Comparison of ENCODE assay signal across 9 mouse cellular contexts in the genomic region with DNA sequence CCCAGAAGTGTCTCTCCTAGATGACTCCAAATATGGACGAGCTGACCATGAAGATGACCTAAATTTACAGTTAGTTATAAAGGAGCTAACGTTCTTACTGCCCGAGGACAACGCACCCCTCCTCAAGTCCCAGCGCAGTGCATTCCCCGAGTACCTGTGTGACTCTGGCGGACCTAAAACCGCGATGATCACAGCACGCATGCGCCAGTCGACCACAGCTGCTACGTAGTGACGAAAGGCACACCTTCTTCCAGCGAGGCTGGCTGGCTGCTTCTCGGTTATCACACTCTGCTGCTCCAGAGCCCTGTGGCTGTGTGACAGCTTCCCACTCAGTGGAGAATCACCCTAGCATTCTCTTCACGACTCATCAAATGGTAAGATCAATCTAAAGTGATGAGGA. TPM values are rescaled to one million over a fixed set of nuclear protein-coding genes. Genes with fewer than 3 reads are reported as not detected.
DNase-seq lines count a peak whose midpoint lies in the region; ATAC-seq and TF ChIP-seq lines count a peak whose summit lies in the region.
"Had no signal": no experiment of that assay in that cellular context is flagged by ENCODE, and none has a peak within 500 bp of the region (broad histone marks: within the 10 kb centered on the region; RNA-seq: fewer than 3 reads in every experiment).

No protein-coding gene starts in this region.

- peaks cover 47% of the 10 kb centered on the region for H3K4me1 ChIP-seq in megakaryocyte, embryonic 14.5 days
- H3K4me1 ChIP-seq in erythroblast, embryonic 14.5 days (ENCODE audit: control insufficient read depth) = peaks cover 21% of the 10 kb centered on the region
- H3K4me1 ChIP-seq in kidney, embryonic 16.5 days (ENCODE audit: insufficient read depth, low read length) = no peaks in the 10 kb centered on the region
- H3K4me1 ChIP-seq in liver, embryonic 14.5 days (replicated peaks; ENCODE audit: control insufficient read depth in 2 of 2, insufficient read depth in 2 of 2, low read length in 1 of 2) = peaks cover 0 to 5% of the 10 kb centered on the region in 2 experiments; a peak in 2 of 4 replicates
- H3K4me1 ChIP-seq in stomach, postnatal 0 days (replicated peaks; ENCODE audit: control insufficient read depth, insufficient read depth) = no peaks in the 10 kb centered on the region

- peak overlapping the region; percentile 81 for H3K4me3 ChIP-seq in megakaryocyte, embryonic 14.5 days (replicated peaks)
- peak overlapping the region; percentile 34 for H3K4me3 ChIP-seq in erythroblast, embryonic 14.5 days (replicated peaks)
- peak overlapping the region; percentile 8; the same call in 1 of the 2 replicates for H3K4me3 ChIP-seq in kidney, embryonic 16.5 days (ENCODE audit: low read length)
- H3K4me3 ChIP-seq in liver, embryonic 14.5 days (ENCODE audit: insufficient read depth in 1 of 2, low read depth in 2 of 2, low read length in 2 of 2) = peak overlapping the region in 1 of 2 experiments; percentile 21; a peak in 2 of 4 replicates
- no peak overlapping the region for H3K4me3 ChIP-seq in stomach, postnatal 0 days (ENCODE audit: low read depth, low read length)

- H3K4me2 ChIP-seq in kidney, embryonic 16.5 days (replicated peaks; ENCODE audit: low read depth, low read length) = 0 out of 2 replicates have a peak overlapping the region, but pooled peaks have one; percentile 14
- H3K4me2 ChIP-seq in liver, embryonic 14.5 days (ENCODE audit: low read depth) = peak overlapping the region; percentile 40
- H3K4me2 ChIP-seq in stomach, postnatal 0 days (replicated peaks; ENCODE audit: low read depth) = 0 out of 2 replicates have a peak overlapping the region, but pooled peaks have one; percentile 0

- no peaks in the 10 kb centered on the region for H3K36me3 ChIP-seq in megakaryocyte, embryonic 14.5 days (replicated peaks; ENCODE audit: low read length)
- no peaks in the 10 kb centered on the region for H3K36me3 ChIP-seq in erythroblast, embryonic 14.5 days (ENCODE audit: control insufficient read depth)
- no peaks in the 10 kb centered on the region for H3K36me3 ChIP-seq in kidney, embryonic 16.5 days (ENCODE audit: insufficient read depth, low read length)
- no peaks in the 10 kb centered on the region for H3K36me3 ChIP-seq in liver, embryonic 14.5 days (replicated peaks; ENCODE audit: control insufficient read depth, insufficient read depth, low read depth)
- no peaks in the 10 kb centered on the region for H3K36me3 ChIP-seq in stomach, postnatal 0 days (ENCODE audit: control insufficient read depth, insufficient read depth, low read length)

- H3K27ac ChIP-seq in kidney, embryonic 16.5 days (ENCODE audit: low read length) = no peak overlapping the region
- H3K27ac ChIP-seq in liver, embryonic 14.5 days = no peak overlapping the region
- no peak overlapping the region for H3K27ac ChIP-seq in stomach, postnatal 0 days (replicated peaks)
- H3K27ac ChIP-seq: macrophage had no signal

- ATAC-seq in megakaryocyte, adult 5-6 weeks (ENCODE audit: poor library complexity, severe bottlenecking) = no peak
- ATAC-seq in kidney, embryonic 16.5 days (ENCODE audit: low FRiP score, low TSS enrichment) = no peak
- ATAC-seq in liver, embryonic 14.5 days (ENCODE audit: insufficient read depth) = peak; percentile 66
- ATAC-seq in stomach, postnatal 0 days (ENCODE audit: low FRiP score, low TSS enrichment) = no peak

- 59% methylated on average over 17 of the region's 17 CpGs for WGBS in kidney, embryonic 16.5 days
- WGBS in liver, embryonic 14.5 days (ENCODE audit: insufficient replicate concordance) = 47% methylated on average over 17 of the region's 17 CpGs
- WGBS in stomach, postnatal 0 days = 64% methylated on average over 17 of the region's 17 CpGs

- DNase-seq in adrenal gland, postnatal 14 days = peak; percentile 55
- DNase-seq in liver, embryonic 14.5 days (ENCODE audit: low read depth in 3 of 3, low spot score in 3 of 3) = peak in 1 of 3 experiments; percentile 40
- peak; percentile 28 for DNase-seq in stomach, postnatal 0 days (ENCODE audit: low spot score)
- DNase-seq in gastrocnemius, adult 8-10 months (ENCODE audit: low spot score in 2 of 2) = no peak

- H3K9me3 ChIP-seq in megakaryocyte, embryonic 14.5 days = no peaks in the 10 kb centered on the region
- H3K9me3 ChIP-seq in erythroblast, embryonic 14.5 days (ENCODE audit: control insufficient read depth, low read length) = no peaks in the 10 kb centered on the region
- no peaks in the 10 kb centered on the region for H3K9me3 ChIP-seq in kidney, embryonic 16.5 days (ENCODE audit: low read length)
- no peaks in the 10 kb centered on the region for H3K9me3 ChIP-seq in liver, embryonic 14.5 days (ENCODE audit: control insufficient read depth, low read length)
- H3K9me3 ChIP-seq in stomach, postnatal 0 days (ENCODE audit: control insufficient read depth, low read length) = no peaks in the 10 kb centered on the region

- peaks cover 14% of the 10 kb centered on the region for H3K27me3 ChIP-seq in megakaryocyte, embryonic 14.5 days (replicated peaks)
- H3K27me3 ChIP-seq in erythroblast, embryonic 14.5 days (ENCODE audit: control insufficient read depth) = peaks cover 5% of the 10 kb centered on the region
- H3K27me3 ChIP-seq in kidney, embryonic 16.5 days (ENCODE audit: insufficient read depth, low read length) = no peaks in the 10 kb centered on the region
- no peaks in the 10 kb centered on the region for H3K27me3 ChIP-seq in liver, embryonic 14.5 days (ENCODE audit: control insufficient read depth, insufficient read depth, low read length)
- H3K27me3 ChIP-seq in stomach, postnatal 0 days (ENCODE audit: control insufficient read depth, insufficient read depth, low read length) = no peaks in the 10 kb centered on the region

- no peak for TF ChIP-seq EP300 in liver, embryonic 14.5 days (IDR thresholded peaks at IDR 0.05; ENCODE audit: low read depth)
- TF ChIP-seq EP300 in stomach, postnatal 0 days (optimal IDR thresholded peaks at IDR 0.05) = no peak

- TF ChIP-seq CTCF in liver, embryonic 14.5 days (IDR thresholded peaks at IDR 0.05; ENCODE audit: low read depth) = no peak
- TF ChIP-seq CTCF in stomach, postnatal 0 days (IDR thresholded peaks at IDR 0.05; ENCODE audit: low read depth) = no peak

- H3K9ac ChIP-seq in kidney, embryonic 16.5 days (replicated peaks; ENCODE audit: low read length) = no peak overlapping the region
- H3K9ac ChIP-seq in liver, embryonic 14.5 days (replicated peaks) = no peak overlapping the region
- H3K9ac ChIP-seq in stomach, postnatal 0 days (ENCODE audit: low read length) = no peak overlapping the region

RNA-seq across cellular contexts. Expression of a gene that starts 12.8 kb away (rescaled TPM):
- polyA plus RNA-seq in megakaryocyte, embryonic 14.5 days (2012; ENCODE audit: insufficient read depth, low replicate concordance) = not detected in 2 replicates
- 0.38 TPM in 1 of 2 replicates, not detected in the other for total RNA-seq in megakaryocyte, adult 5-6 weeks (2015)
- 0.07 TPM in 1 of 2 replicates, not detected in the other for total RNA-seq in megakaryocyte, adult 5-6 weeks (2017)
- 0.26 TPM in 1 of 2 replicates, not detected in the other for total RNA-seq in adrenal gland, postnatal 14 days (2021)
- polyA plus RNA-seq in erythroblast, embryonic 14.5 days (2012) = not detected in 2 replicates
- polyA plus RNA-seq in kidney, embryonic 16.5 days (2015; fragmentation: Nextera tagmentation; extraction: Ambion mirVana) = 1.1 and 1.4 TPM in 2 replicates
- polyA plus RNA-seq in liver, embryonic 14.5 days (2012; rRNA removed) = 0.04 and 0.05 TPM in 2 replicates
- polyA plus RNA-seq in liver, embryonic 14.5 days (2014; fragmentation: Nextera tagmentation; extraction: Ambion mirVana) = not detected in 2 replicates
- polyA plus RNA-seq in stomach, postnatal 0 days (2015; fragmentation: Nextera tagmentation; extraction: Ambion mirVana) = 0.08 and 0.12 TPM in 2 replicates
- not detected for total RNA-seq in gastrocnemius, adult 8-10 months (2022)
- polyA plus RNA-seq: macrophage had no signal

RNA-seq across cellular contexts. Expression of a gene that starts 33.6 kb away (rescaled TPM):
- polyA plus RNA-seq in megakaryocyte, embryonic 14.5 days (2012; ENCODE audit: insufficient read depth, low replicate concordance) = 3.5 and 4.4 TPM in 2 replicates
- 16.2 and 16.5 TPM in 2 replicates for total RNA-seq in megakaryocyte, adult 5-6 weeks (2015)
- 14.1 and 14.7 TPM in 2 replicates for total RNA-seq in megakaryocyte, adult 5-6 weeks (2017)
- total RNA-seq in adrenal gland, postnatal 14 days (2021) = 27.7 and 29.6 TPM in 2 replicates
- 0.63 and 0.76 TPM in 2 replicates for polyA plus RNA-seq in erythroblast, embryonic 14.5 days (2012)
- polyA plus RNA-seq in kidney, embryonic 16.5 days (2015; fragmentation: Nextera tagmentation; extraction: Ambion mirVana) = 12.3 and 12.4 TPM in 2 replicates
- polyA plus RNA-seq in liver, embryonic 14.5 days (2012; rRNA removed) = 9.6 and 13.3 TPM in 2 replicates
- polyA plus RNA-seq in liver, embryonic 14.5 days (2014; fragmentation: Nextera tagmentation; extraction: Ambion mirVana) = 6.6 and 7.1 TPM in 2 replicates
- polyA plus RNA-seq in stomach, postnatal 0 days (2015; fragmentation: Nextera tagmentation; extraction: Ambion mirVana) = 4.4 and 5.3 TPM in 2 replicates
- total RNA-seq in gastrocnemius, adult 8-10 months (2022) = 10 to 100 TPM; 16.8 to 20.5 (median 19.0) TPM

RNA-seq across cellular contexts. Expression of a gene that starts 34.0 kb away (rescaled TPM):
- 4.2 TPM in 1 of 2 replicates, not detected in the other for polyA plus RNA-seq in megakaryocyte, embryonic 14.5 days (2012; ENCODE audit: insufficient read depth, low replicate concordance)
- total RNA-seq in megakaryocyte, adult 5-6 weeks (2015) = 20.7 and 26.4 TPM in 2 replicates
- total RNA-seq in megakaryocyte, adult 5-6 weeks (2017) = 14.1 and 14.6 TPM in 2 replicates
- 15.0 and 17.0 TPM in 2 replicates for total RNA-seq in adrenal gland, postnatal 14 days (2021)
- 0.02 and 0.04 TPM in 2 replicates for polyA plus RNA-seq in erythroblast, embryonic 14.5 days (2012)
- polyA plus RNA-seq in kidney, embryonic 16.5 days (2015; fragmentation: Nextera tagmentation; extraction: Ambion mirVana) = 29.4 and 30.0 TPM in 2 replicates
- polyA plus RNA-seq in liver, embryonic 14.5 days (2012; rRNA removed) = 4.2 and 5.1 TPM in 2 replicates
- 12.0 and 13.7 TPM in 2 replicates for polyA plus RNA-seq in liver, embryonic 14.5 days (2014; fragmentation: Nextera tagmentation; extraction: Ambion mirVana)
- polyA plus RNA-seq in stomach, postnatal 0 days (2015; fragmentation: Nextera tagmentation; extraction: Ambion mirVana) = 30.6 and 31.6 TPM in 2 replicates
- 1 to 10 TPM; 6.1 to 7.7 (median 6.3) TPM for total RNA-seq in gastrocnemius, adult 8-10 months (2022)

Comparison
In these comparisons a context has a peak if more than half of its experiments do, and no peak if none do; other contexts are left out.
1. DNase-seq: peak in adrenal gland, postnatal 14 days (single experiment) and stomach, postnatal 0 days (single experiment); none in gastrocnemius, adult 8-10 months (0 of 2).
2. Peak in every context shown above with its lines, with median percentiles within 50 percentile points of each other: H3K4me2 ChIP-seq.